Mouse (Mus musculus) kidney, embryonic 15.5 days (tissue): Measurements from ENCODE around the gene Trp53i13. TPM values are rescaled to one million over a fixed set of nuclear protein-coding genes. Genes with fewer than 3 reads are reported as not detected.

Experiments
- ATAC-seq: fragments of 200-750 bp; cut with Nextera tagmentation; replicated peaks from 2 replicates; pipeline ENCODE4 v1.8.0; 2017; ENCODE audit warnings: moderate TSS enrichment; ENCODE audit not compliant: low FRiP score
- H3K27ac ChIP-seq: fragments of 300-500 bp; sonication (generic); 2 replicates; pipeline ENCODE4 v1.5.1; 2015; ENCODE audit warnings: mild to moderate bottlenecking, inconsistent platforms
- H3K27me3 ChIP-seq: fragments of 300-500 bp; sonication (generic); 2 replicates; pipeline ENCODE4 v1.6.1; 2015; ENCODE audit warnings: inconsistent platforms
- H3K36me3 ChIP-seq: fragments of 300-500 bp; sonication (generic); 2 replicates; pipeline ENCODE4 v1.6.1; 2015; ENCODE audit warnings: inconsistent platforms
- H3K4me1 ChIP-seq: fragments of 300-500 bp; sonication (generic); 2 replicates; pipeline ENCODE4 v1.6.1; 2015; ENCODE audit warnings: inconsistent platforms
- H3K4me2 ChIP-seq: fragments of 300-500 bp; sonication (generic); 2 replicates; pipeline ENCODE4 v1.6.1; 2015; ENCODE audit warnings: moderate library complexity, mild to moderate bottlenecking, inconsistent platforms
- H3K4me3 ChIP-seq: fragments of 300-500 bp; sonication (generic); replicated peaks from 2 replicates; pipeline ENCODE4 v1.5.1; 2015; ENCODE audit warnings: mild to moderate bottlenecking, inconsistent platforms
- H3K9ac ChIP-seq: fragments of 300-500 bp; sonication (generic); 2 replicates; pipeline ENCODE4 v1.6.1; 2015; ENCODE audit warnings: mild to moderate bottlenecking, inconsistent platforms
- H3K9me3 ChIP-seq: fragments of 300-500 bp; sonication (generic); replicated peaks from 2 replicates; pipeline ENCODE4 v1.6.1; 2016; ENCODE audit warnings: inconsistent platforms
- WGBS: fragments of 180-500 bp; shearing (Covaris S2); methylation state at CpG from one replicate; pipeline ENCODE4 v1.1.7; 2015; ENCODE audit warnings: mixed read lengths; 5-methylcytosine and 5-hydroxymethylcytosine counted together
- polyA plus RNA-seq: library from polyadenylated mRNA; unstranded; fragments of >200 nt; fragmentation: Nextera tagmentation; extraction: Ambion mirVana; gene quantifications from 2 replicates; pipeline ENCODE4 v1.2.1, GENCODE M21; 2015

Gene Trp53i13
- polyA plus RNA-seq, 1 experiment from 2014 or later, result 41.2 TPM

DNA sequence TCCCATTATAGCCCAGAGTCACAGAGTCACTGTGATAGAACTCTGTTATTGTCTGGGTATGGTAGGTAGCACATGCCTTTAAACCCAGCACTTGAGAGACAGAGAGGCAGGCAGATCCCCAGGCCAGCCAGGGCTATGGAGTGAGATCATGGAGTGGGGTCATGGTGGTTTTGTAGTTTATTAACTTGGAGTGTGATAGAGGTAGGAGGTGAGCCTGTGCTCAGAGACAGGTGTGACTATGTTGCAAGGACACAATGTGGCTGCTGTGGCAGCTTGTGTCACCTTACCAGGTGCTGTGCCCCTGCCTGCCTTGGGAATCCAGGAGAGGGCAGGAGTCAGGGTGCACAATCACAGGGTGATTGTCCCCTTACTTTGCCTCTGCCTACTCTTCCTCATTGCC lies 20.3 kb downstream of the Trp53i13 start:
- Histone ChIP-seq H3K4me2 (no peak overlapping the region), H3K27ac (0 out of 2 replicates have a peak overlapping the region, but pooled peaks have one; percentile 24), H3K4me3 (no peak overlapping the region), H3K4me1 (peaks cover 77% of the 10 kb centered on the region), H3K36me3 (peaks cover 17% of the 10 kb centered on the region), H3K9me3 (no peaks in the 10 kb centered on the region), H3K27me3 (no peaks in the 10 kb centered on the region), H3K9ac (no peak overlapping the region)
- ATAC-seq, result no peak

DNA sequence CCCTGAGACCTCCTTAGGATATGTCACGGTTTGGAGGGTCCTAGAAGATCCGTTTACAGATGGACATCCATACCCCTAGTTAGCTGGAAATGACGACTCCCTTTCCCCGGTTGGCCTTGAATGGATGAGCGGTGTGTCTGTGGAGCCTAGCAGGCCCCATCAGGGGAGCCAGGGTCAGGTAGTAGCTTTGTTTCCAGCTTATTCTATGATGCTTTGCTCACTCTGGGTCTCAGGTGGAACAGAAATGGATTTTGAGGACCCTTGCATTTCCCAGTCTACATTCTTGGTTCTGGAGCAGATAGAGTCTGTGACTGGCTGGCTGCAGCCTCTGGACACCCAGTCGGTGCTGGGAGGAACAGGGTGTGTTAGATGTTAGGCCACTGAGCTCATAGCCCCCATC lies 21.0 kb downstream of the Trp53i13 start:
- peaks cover 9% of the 10 kb centered on the region for H3K36me3 ChIP-seq
- H3K9ac ChIP-seq, result peak overlapping the region; percentile 96
- peaks cover 80% of the 10 kb centered on the region for H3K4me1 ChIP-seq
- no peak for ATAC-seq
- H3K4me2 ChIP-seq, result peak overlapping the region; percentile 85
- 54% methylated on average over 6 of the region's 6 CpGs for WGBS
- peak overlapping the region; percentile 98 for H3K4me3 ChIP-seq
- peak overlapping the region; percentile 93 for H3K27ac ChIP-seq
- H3K27me3 ChIP-seq, result no peaks in the 10 kb centered on the region
- H3K9me3 ChIP-seq, result no peaks in the 10 kb centered on the region

DNA sequence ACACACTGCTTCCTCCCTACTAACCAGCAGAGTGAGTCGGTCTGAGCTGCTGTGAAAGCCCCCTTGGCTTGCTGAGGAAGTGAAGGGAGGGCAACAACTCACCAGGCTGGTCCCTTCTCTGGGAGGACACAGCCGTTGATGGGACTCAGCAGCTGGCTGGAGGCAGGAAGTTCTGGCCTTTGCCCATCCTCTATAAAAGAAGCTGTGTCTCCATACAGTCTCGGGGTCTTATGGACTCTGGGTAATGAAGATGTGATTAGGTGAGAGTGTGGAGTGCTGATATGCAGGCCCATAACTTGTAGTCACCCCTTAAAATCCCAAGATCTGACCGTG lies 21.5 kb downstream of the Trp53i13 start:
- H3K36me3 ChIP-seq, result peaks cover 5% of the 10 kb centered on the region
- H3K4me2 ChIP-seq, result peak overlapping the region; percentile 85
- no peaks in the 10 kb centered on the region for H3K9me3 ChIP-seq
- ATAC-seq, result no peak
- H3K27me3 ChIP-seq, result no peaks in the 10 kb centered on the region
- WGBS, result 22% methylated on average over 4 of the region's 4 CpGs
- peak overlapping the region; percentile 98 for H3K4me3 ChIP-seq
- peak overlapping the region; percentile 96 for H3K9ac ChIP-seq
- peaks cover 80% of the 10 kb centered on the region for H3K4me1 ChIP-seq
- peak overlapping the region; percentile 93 for H3K27ac ChIP-seq

DNA sequence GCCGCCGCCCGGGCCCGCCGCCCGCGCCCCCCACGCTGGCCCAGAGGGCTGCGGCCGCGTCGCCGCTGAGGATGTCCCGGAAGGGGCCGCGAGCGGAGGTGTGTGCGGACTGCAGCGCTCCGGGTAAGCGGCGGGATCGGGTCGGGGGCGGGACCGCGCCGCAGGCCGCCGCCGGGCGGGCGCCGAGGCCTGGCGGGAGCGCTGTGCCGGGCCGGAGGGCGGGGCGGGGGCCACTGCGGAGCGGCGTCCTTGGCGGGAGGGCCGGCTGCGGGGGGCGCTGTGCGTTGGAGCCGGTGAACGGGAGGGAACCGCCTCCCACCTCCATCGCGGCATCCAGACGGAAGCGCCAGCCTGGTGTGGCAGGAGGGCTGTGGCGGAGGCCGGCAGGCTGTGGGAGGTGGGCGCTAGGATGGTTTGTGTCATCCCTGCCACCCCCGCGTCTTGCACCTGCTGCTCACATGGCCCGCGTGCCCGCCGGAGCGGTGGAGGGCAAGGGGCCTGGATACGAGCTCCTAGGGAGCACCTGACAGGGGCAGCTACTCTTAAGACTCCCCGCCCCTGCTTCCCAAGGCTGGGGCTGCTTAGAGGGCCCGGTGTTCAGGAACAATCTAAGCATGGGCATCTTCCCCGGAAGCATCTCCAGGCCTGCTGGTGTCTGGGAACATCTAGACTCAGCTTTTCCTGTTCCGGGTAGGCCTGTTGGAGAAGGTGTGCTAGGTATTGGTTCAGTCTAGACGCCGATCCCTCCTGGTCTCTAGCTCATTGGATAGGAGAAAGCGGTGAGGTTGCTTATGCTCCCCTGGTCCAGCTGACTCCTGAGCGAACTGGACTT lies 22.1 kb downstream of the Trp53i13 start, which contains the start of gene Git1:
Gene Git1, plus strand, starts transcription at position 51 of the 832 bp plus-strand sequence.
- Histone ChIP-seq H3K36me3 (0 out of 2 replicates have a peak, but pooled peaks cover 3% of the 10 kb centered on the region), H3K9ac (peak within 1 kb of the TSS; percentile 96), H3K4me3 (peak within 1 kb of the TSS; percentile 98), H3K4me1 (peaks cover 83% of the 10 kb centered on the region), H3K27ac (peak within 1 kb of the TSS; percentile 94), H3K9me3 (no peaks in the 10 kb centered on the region), H3K27me3 (no peaks in the 10 kb centered on the region), H3K4me2 (peak within 1 kb of the TSS; percentile 99)
- WGBS, result 2% methylated on average over 41 of the region's 74 CpGs
- ATAC-seq, result peak; percentile 1

DNA sequence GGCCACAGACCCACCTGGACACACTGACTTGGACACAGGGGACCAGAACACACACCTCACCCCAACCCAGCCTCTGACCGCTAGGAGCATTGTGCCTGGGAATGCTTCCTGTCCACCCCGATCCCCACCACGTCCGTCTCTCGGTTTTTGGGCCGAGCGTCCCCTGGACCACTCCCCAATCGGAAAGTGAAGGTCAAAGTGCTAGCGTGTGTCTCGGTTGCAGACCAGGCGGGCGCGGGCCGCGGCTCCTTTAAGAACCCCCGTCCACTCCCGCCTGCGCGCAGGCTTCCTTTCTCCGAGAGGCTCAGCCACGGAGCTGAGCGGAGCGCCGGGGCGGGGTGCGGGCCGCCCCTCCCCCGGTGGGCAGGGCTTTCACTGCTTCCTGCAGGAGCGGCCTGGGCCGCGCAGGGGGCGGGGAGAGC lies 22.9 kb downstream of the Trp53i13 start:
- H3K36me3 ChIP-seq, result 0 out of 2 replicates have a peak, but pooled peaks cover 3% of the 10 kb centered on the region
- peak overlapping the region; percentile 96 for H3K9ac ChIP-seq
- peak; percentile 69 for ATAC-seq
- H3K4me1 ChIP-seq, result peaks cover 83% of the 10 kb centered on the region
- H3K27me3 ChIP-seq, result no peaks in the 10 kb centered on the region
- H3K4me3 ChIP-seq, result peak overlapping the region; percentile 98
- H3K4me2 ChIP-seq, result peak overlapping the region; percentile 99
- H3K9me3 ChIP-seq, result no peaks in the 10 kb centered on the region
- peak overlapping the region; percentile 94 for H3K27ac ChIP-seq
- 0% methylated on average over 28 of the region's 32 CpGs for WGBS

DNA sequence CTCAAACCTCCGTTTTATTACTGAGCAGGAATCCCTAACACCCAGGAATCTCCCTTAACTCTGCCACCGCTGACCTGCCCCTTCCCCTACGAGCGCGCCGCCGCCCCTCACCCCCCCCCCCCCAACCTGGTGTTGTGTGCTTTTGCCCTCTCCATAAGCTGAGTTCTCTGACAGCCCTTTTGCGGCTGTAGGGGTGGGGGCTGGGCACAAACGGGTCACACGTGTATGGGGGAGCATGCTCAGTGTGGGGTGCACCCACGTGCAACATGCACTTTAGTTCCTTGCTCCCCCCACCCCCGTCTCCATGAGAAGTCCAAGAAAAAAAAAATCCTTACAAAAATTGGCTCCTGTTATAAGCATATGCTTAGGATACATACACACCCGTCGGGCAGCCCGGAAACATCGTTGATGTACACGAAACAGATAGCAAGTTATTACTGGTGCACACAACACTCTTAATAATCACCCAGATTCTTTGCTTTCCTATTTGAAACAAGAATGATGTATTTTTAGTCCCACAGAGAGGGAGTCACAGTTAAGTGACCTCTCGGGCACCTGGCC lies 23.4 kb downstream of the Trp53i13 start:
- peaks cover 83% of the 10 kb centered on the region for H3K4me1 ChIP-seq
- WGBS, result under 1% methylated on average over 18 of the region's 18 CpGs
- no peak for ATAC-seq
- peak overlapping the region; percentile 96 for H3K9ac ChIP-seq
- peak overlapping the region; percentile 99 for H3K4me2 ChIP-seq
- no peaks in the 10 kb centered on the region for H3K27me3 ChIP-seq
- H3K36me3 ChIP-seq, result 0 out of 2 replicates have a peak, but pooled peaks cover 3% of the 10 kb centered on the region
- peak overlapping the region; percentile 94 for H3K27ac ChIP-seq
- no peaks in the 10 kb centered on the region for H3K9me3 ChIP-seq
- H3K4me3 ChIP-seq, result peak overlapping the region; percentile 98

DNA sequence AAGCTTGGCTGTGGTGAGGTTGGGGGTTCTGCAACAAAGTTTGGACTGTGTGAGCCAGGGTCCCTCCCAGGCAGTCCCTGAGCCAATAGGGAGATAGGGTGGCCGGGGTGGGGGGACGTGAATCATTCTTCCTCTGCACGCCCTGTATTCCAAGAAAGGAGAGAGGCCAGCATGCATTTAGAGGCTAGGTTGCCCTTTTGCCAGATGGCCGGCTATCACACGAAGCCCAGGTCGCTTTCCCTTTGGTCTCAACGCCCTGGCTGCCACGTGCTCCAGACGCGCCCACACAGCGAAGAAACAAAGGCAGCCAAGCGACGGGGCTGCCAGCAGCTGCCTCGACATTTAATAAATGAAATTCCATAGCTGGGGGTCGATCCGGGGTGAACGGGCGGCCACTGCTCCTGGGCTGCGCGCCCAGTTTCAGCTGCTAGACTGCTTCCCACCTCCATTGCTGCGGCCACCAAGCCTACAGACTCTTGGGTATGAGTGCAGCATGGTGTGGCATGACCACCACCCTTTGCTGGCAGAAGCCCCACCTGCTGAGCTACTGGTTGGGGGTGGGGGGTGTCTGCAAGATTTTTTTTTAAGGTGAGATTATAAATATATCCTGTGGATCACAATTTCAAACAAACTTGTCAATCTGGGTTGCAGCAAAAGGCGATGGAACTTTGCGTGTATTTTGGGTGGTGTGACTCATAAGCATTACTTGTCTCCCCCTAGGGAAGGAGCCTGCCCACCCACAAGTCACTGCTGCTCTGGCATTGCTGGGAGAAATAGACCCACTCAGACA lies 24.1 kb downstream of the Trp53i13 start:
- peak overlapping the region; percentile 96 for H3K9ac ChIP-seq
- 0 out of 2 replicates have a peak, but pooled peaks cover 3% of the 10 kb centered on the region for H3K36me3 ChIP-seq
- peak overlapping the region; percentile 99 for H3K4me2 ChIP-seq
- WGBS, result under 1% methylated on average over 23 of the region's 23 CpGs
- peak; percentile 69 for ATAC-seq
- H3K4me1 ChIP-seq, result peaks cover 83% of the 10 kb centered on the region
- H3K9me3 ChIP-seq, result no peaks in the 10 kb centered on the region
- no peaks in the 10 kb centered on the region for H3K27me3 ChIP-seq
- peak overlapping the region; percentile 94 for H3K27ac ChIP-seq
- H3K4me3 ChIP-seq, result peak overlapping the region; percentile 98

DNA sequence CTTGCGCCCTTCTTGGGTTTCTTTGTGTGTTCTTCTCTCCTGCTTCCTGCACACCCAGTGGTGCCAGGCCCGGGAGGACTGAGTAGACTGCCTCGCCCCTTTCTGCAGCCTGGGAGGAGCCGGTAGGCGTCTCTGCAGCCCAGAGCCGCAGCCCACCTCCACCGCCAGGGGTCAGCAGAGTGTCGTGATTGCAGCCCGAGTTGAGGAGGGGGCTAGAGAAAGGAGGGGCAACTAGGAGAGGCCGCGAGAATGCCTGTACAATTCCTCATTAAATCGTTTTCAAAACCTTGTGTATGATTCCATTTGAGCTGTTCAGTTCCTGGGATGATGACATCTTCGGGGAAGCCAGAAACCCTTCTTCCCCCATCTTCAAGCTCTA lies 24.7 kb downstream of the Trp53i13 start:
- H3K36me3 ChIP-seq, result 0 out of 2 replicates have a peak, but pooled peaks cover 3% of the 10 kb centered on the region
- WGBS, result under 1% methylated on average over 13 of the region's 13 CpGs
- peak overlapping the region; percentile 96 for H3K9ac ChIP-seq
- H3K27me3 ChIP-seq, result no peaks in the 10 kb centered on the region
- peak overlapping the region; percentile 94 for H3K27ac ChIP-seq
- peak overlapping the region; percentile 99 for H3K4me2 ChIP-seq
- peaks cover 83% of the 10 kb centered on the region for H3K4me1 ChIP-seq
- peak; percentile 65 for ATAC-seq
- peak overlapping the region; percentile 98 for H3K4me3 ChIP-seq
- no peaks in the 10 kb centered on the region for H3K9me3 ChIP-seq

DNA sequence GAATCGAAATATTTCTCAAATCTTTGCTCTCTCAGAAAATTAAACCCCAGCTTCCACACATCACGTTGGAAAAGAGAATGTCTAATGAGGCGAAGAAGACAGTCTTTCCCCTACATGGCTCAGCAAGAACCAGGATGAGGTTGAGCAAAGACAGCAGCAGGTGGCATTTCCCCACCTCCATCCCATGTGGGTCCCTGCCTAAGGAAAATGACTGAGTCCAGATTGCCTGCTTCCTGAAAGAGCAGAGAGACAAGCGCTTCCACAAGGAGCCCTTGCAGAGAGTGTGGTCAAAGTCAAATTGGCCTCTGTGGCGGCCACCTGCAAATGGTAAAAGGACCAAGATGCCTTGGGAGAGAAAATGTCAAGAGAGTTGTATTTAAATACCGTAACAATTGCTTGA lies 25.3 kb downstream of the Trp53i13 start:
- H3K27me3 ChIP-seq, result no peaks in the 10 kb centered on the region
- ATAC-seq, result no peak
- 64% methylated on average over 6 of the region's 6 CpGs for WGBS
- peaks cover 83% of the 10 kb centered on the region for H3K4me1 ChIP-seq
- peak overlapping the region; percentile 98 for H3K4me3 ChIP-seq
- H3K27ac ChIP-seq, result peak overlapping the region; percentile 94; the same call in 1 of the 2 replicates
- H3K9ac ChIP-seq, result no peak overlapping the region
- peak overlapping the region; percentile 99 for H3K4me2 ChIP-seq
- no peaks in the 10 kb centered on the region for H3K9me3 ChIP-seq
- H3K36me3 ChIP-seq, result no peaks in the 10 kb centered on the region

DNA sequence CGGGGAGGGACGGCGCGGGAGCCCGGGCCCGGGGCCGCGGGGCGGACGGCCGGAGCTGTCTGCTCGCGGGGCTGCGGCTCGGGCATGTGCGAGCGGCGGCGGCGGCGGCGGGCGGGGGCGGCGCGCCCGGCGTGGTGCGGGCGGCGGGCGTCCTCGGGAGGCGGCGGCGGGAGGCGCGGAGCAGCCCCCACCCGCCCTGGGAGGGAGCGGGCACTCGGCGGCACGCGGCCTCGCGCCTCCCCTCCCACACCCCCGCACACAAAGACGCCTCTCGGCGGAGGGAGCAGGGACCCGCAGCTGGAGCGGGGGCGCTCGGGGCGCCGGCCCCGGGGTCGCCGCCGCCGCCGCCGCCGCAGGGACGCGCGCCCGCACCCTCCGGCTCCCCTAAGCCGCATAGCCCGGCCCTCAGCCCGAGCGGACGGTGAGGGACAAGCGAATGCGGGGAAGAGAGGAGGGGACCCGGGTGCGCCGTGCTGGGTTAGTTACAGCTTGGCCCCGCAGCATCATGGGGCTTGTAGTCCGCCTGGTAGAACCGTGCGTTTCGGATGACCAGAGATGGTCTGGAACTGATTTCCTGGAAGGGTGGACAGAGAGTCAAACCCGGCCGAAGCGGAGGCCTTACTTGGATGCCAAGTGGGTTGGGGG lies 26.1 kb downstream of the Trp53i13 start, which contains the start of gene Ankrd13b:
Gene Ankrd13b, minus strand, starts transcription at position 88 of the 645 bp plus-strand sequence.
- Histone ChIP-seq H3K4me3 (peak within 1 kb of the TSS; percentile 98), H3K9me3 (no peaks in the 10 kb centered on the region), H3K27me3 (no peaks in the 10 kb centered on the region), H3K4me1 (peaks cover 82% of the 10 kb centered on the region), H3K9ac (peak within 1 kb of the TSS; percentile 89), H3K27ac (peak within 1 kb of the TSS; percentile 68; the same call in 1 of the 2 replicates), H3K36me3 (no peaks in the 10 kb centered on the region), H3K4me2 (peak within 1 kb of the TSS; percentile 99)
- under 1% methylated on average over 66 of the region's 87 CpGs for WGBS
- ATAC-seq, result peak; percentile 47
